Mouse (Mus musculus) neural tube, embryonic 15.5 days (tissue): ENCODE data around the gene Hnrnpl. TPM values are rescaled to one million over a fixed set of nuclear protein-coding genes. Genes with fewer than 3 reads are reported as not detected.

Source experiments
- ATAC-seq: fragments of 200-750 bp; cut with Nextera tagmentation; 2 replicates; pipeline ENCODE4 v1.8.0; 2017; ENCODE audit warnings: mild to moderate bottlenecking, moderate TSS enrichment, moderate library complexity; ENCODE audit not compliant: low FRiP score
- H3K27ac ChIP-seq: fragments of 300-500 bp; sonication (generic); replicated peaks from 2 replicates; pipeline ENCODE4 v1.5.1; 2015; ENCODE audit warnings: mild to moderate bottlenecking, inconsistent platforms
- H3K27me3 ChIP-seq: fragments of 300-500 bp; sonication (generic); replicated peaks from 2 replicates; pipeline ENCODE4 v1.6.1; 2015; ENCODE audit warnings: inconsistent platforms
- H3K36me3 ChIP-seq: fragments of 300-500 bp; sonication (generic); 2 replicates; pipeline ENCODE4 v1.6.1; 2015; ENCODE audit warnings: inconsistent platforms
- H3K4me1 ChIP-seq: fragments of 300-500 bp; sonication (generic); 2 replicates; pipeline ENCODE4 v1.6.1; 2015; ENCODE audit warnings: inconsistent platforms
- H3K4me2 ChIP-seq: fragments of 300-500 bp; sonication (generic); 2 replicates; pipeline ENCODE4 v1.6.1; 2015; ENCODE audit warnings: inconsistent platforms, mild to moderate bottlenecking, moderate library complexity
- H3K4me3 ChIP-seq: fragments of 300-500 bp; sonication (generic); replicated peaks from 2 replicates; pipeline ENCODE4 v1.5.1; 2015; ENCODE audit warnings: mild to moderate bottlenecking, inconsistent platforms
- H3K9ac ChIP-seq: fragments of 300-500 bp; sonication (generic); replicated peaks from 2 replicates; pipeline ENCODE4 v1.6.1; 2015; ENCODE audit warnings: mild to moderate bottlenecking, inconsistent platforms
- H3K9me3 ChIP-seq: fragments of 300-500 bp; sonication (generic); replicated peaks from 2 replicates; pipeline ENCODE4 v1.6.1; 2016; ENCODE audit warnings: inconsistent platforms
- WGBS: fragments of 180-500 bp; shearing (Covaris S2); methylation state at CpG from one replicate; pipeline ENCODE4 v1.1.7; 2015; ENCODE audit warnings: mixed read lengths; 5-methylcytosine and 5-hydroxymethylcytosine counted together
- polyA plus RNA-seq: library from polyadenylated mRNA; unstranded; fragments of >200 nt; fragmentation: Nextera tagmentation; extraction: Ambion mirVana; gene quantifications from 2 replicates; pipeline ENCODE4 v1.2.1, GENCODE M21; 2015

Gene Hnrnpl
- polyA plus RNA-seq, 1 experiment from 2014 or later, result 158 TPM

GRCm38 (mm10) chr7:28822993-28823903 lies 14.9 kb downstream of the Hnrnpl start:
- no peak for ATAC-seq
- 60% methylated on average over 10 of the region's 10 CpGs for WGBS

GRCm38 (mm10) chr7:28823932-28824331 lies 15.6 kb downstream of the Hnrnpl start:
- Histone ChIP-seq H3K4me3 (no peak overlapping the region), H3K9ac (no peak overlapping the region), H3K27ac (0 out of 2 replicates have a peak overlapping the region, but pooled peaks have one; percentile 75), H3K36me3 (peaks cover 39% of the 10 kb centered on the region), H3K4me1 (peaks cover 41% of the 10 kb centered on the region), H3K9me3 (no peaks in the 10 kb centered on the region), H3K27me3 (no peaks in the 10 kb centered on the region), H3K4me2 (no peak overlapping the region)
- no peak for ATAC-seq
- 45% methylated on average over 2 of the region's 2 CpGs for WGBS

More at GRCm38 (mm10) chr7:28822993-28823903, 14.9 kb downstream of the Hnrnpl start:
- Histone ChIP-seq H3K4me1 (peaks cover 44% of the 10 kb centered on the region), H3K4me3 (no peak overlapping the region), H3K27ac (no peak overlapping the region), H3K4me2 (no peak overlapping the region), H3K9ac (no peak overlapping the region), H3K36me3 (peaks cover 45% of the 10 kb centered on the region), H3K27me3 (no peaks in the 10 kb centered on the region), H3K9me3 (no peaks in the 10 kb centered on the region)

GRCm38 (mm10) chr7:28824941-28825685 lies 16.8 kb downstream of the Hnrnpl start, which contains the start of gene Ech1:
Gene Ech1 (plus strand): TSS chr7:28825217.
- no peaks in the 10 kb centered on the region for H3K9me3 ChIP-seq
- H3K9ac ChIP-seq, result peak within 1 kb of the TSS; percentile 55
- peak within 1 kb of the TSS; percentile 75 for H3K27ac ChIP-seq
- WGBS, result 3% methylated on average over 33 of the region's 33 CpGs
- peak within 1 kb of the TSS; percentile 54 for H3K4me3 ChIP-seq
- H3K4me1 ChIP-seq, result peaks cover 34% of the 10 kb centered on the region
- H3K4me2 ChIP-seq, result peak within 1 kb of the TSS; percentile 56
- peak; percentile 85 for ATAC-seq
- H3K36me3 ChIP-seq, result peaks cover 35% of the 10 kb centered on the region
- no peaks in the 10 kb centered on the region for H3K27me3 ChIP-seq

- Histone ChIP-seq H3K4me3 (peak overlapping the region; percentile 54), H3K4me2 (peak overlapping the region; percentile 56), H3K27me3 (no peaks in the 10 kb centered on the region), H3K9ac (peak overlapping the region; percentile 55), H3K36me3 (peaks cover 34% of the 10 kb centered on the region), H3K4me1 (peaks cover 27% of the 10 kb centered on the region), H3K9me3 (no peaks in the 10 kb centered on the region), H3K27ac (peak overlapping the region; percentile 75)
- WGBS, result 60% methylated on average over 11 of the region's 11 CpGs
- ATAC-seq, result 0 out of 2 replicates have a peak, but pooled peaks have one; percentile 40
These were observed 17.5 kb downstream of the Hnrnpl start for GRCm38 (mm10) chr7:28825686-28826401.

GRCm38 (mm10) chr7:28826402-28826772 lies 18.0 kb downstream of the Hnrnpl start:
- Histone ChIP-seq H3K9me3 (no peaks in the 10 kb centered on the region), H3K36me3 (peaks cover 34% of the 10 kb centered on the region), H3K4me1 (peaks cover 25% of the 10 kb centered on the region), H3K9ac (no peak overlapping the region), H3K4me3 (no peak overlapping the region), H3K27me3 (no peaks in the 10 kb centered on the region), H3K4me2 (peak overlapping the region; percentile 56; the same call in 1 of the 2 replicates), H3K27ac (0 out of 2 replicates have a peak overlapping the region, but pooled peaks have one; percentile 75)
- WGBS, result 92% methylated on average over 7 of the region's 7 CpGs
- no peak for ATAC-seq

- Histone ChIP-seq H3K27me3 (no peaks in the 10 kb centered on the region), H3K36me3 (peaks cover 32% of the 10 kb centered on the region), H3K9ac (no peak overlapping the region), H3K4me3 (no peak overlapping the region), H3K27ac (no peak overlapping the region), H3K4me1 (peaks cover 21% of the 10 kb centered on the region), H3K4me2 (no peak overlapping the region), H3K9me3 (no peaks in the 10 kb centered on the region)
- WGBS, result 55% methylated on average over 3 of the region's 3 CpGs
- ATAC-seq, result no peak
These were observed 19.0 kb downstream of the Hnrnpl start for GRCm38 (mm10) chr7:28827338-28827737.

- no peaks in the 10 kb centered on the region for H3K9me3 ChIP-seq
- no peaks in the 10 kb centered on the region for H3K27me3 ChIP-seq
- no peak overlapping the region for H3K4me2 ChIP-seq
- H3K4me3 ChIP-seq, result no peak overlapping the region
- H3K36me3 ChIP-seq, result peaks cover 25% of the 10 kb centered on the region
- 94% methylated on average over 8 of the region's 8 CpGs for WGBS
- ATAC-seq, result no peak
- H3K27ac ChIP-seq, result no peak overlapping the region
- peaks cover 11% of the 10 kb centered on the region for H3K4me1 ChIP-seq
- no peak overlapping the region for H3K9ac ChIP-seq
These were observed 21.5 kb downstream of the Hnrnpl start for GRCm38 (mm10) chr7:28829821-28830220.

- Histone ChIP-seq H3K9me3 (no peaks in the 10 kb centered on the region), H3K4me1 (peaks cover 5% of the 10 kb centered on the region), H3K9ac (no peak overlapping the region), H3K27ac (no peak overlapping the region), H3K4me2 (no peak overlapping the region), H3K4me3 (no peak overlapping the region), H3K36me3 (peaks cover 25% of the 10 kb centered on the region), H3K27me3 (no peaks in the 10 kb centered on the region)
- WGBS, result 95% methylated on average over 5 of the region's 5 CpGs
- ATAC-seq, result no peak
These were observed 22.6 kb downstream of the Hnrnpl start for GRCm38 (mm10) chr7:28830981-28831380.

GRCm38 (mm10) chr7:28831411-28832125 lies 23.2 kb downstream of the Hnrnpl start:
- no peak overlapping the region for H3K4me2 ChIP-seq
- H3K9me3 ChIP-seq, result no peaks in the 10 kb centered on the region
- H3K4me1 ChIP-seq, result no peaks in the 10 kb centered on the region
- no peak overlapping the region for H3K4me3 ChIP-seq
- H3K27me3 ChIP-seq, result no peaks in the 10 kb centered on the region
- no peak for ATAC-seq
- WGBS, result 93% methylated on average over 17 of the region's 17 CpGs
- H3K9ac ChIP-seq, result no peak overlapping the region
- peaks cover 25% of the 10 kb centered on the region for H3K36me3 ChIP-seq
- H3K27ac ChIP-seq, result no peak overlapping the region

GRCm38 (mm10) chr7:28832137-28832536 lies 23.8 kb downstream of the Hnrnpl start:
- no peaks in the 10 kb centered on the region for H3K9me3 ChIP-seq
- no peak overlapping the region for H3K9ac ChIP-seq
- H3K4me1 ChIP-seq, result no peaks in the 10 kb centered on the region
- 45% methylated on average over 6 of the region's 6 CpGs for WGBS
- H3K4me2 ChIP-seq, result no peak overlapping the region
- no peak for ATAC-seq
- no peak overlapping the region for H3K27ac ChIP-seq
- H3K36me3 ChIP-seq, result peaks cover 25% of the 10 kb centered on the region
- H3K4me3 ChIP-seq, result no peak overlapping the region
- no peaks in the 10 kb centered on the region for H3K27me3 ChIP-seq
